Mouse (Mus musculus): ENCODE measurements around the gene Gm20708. TPM values are rescaled to one million over a fixed set of nuclear protein-coding genes. Genes with fewer than 3 reads are reported as not detected.

Gene Gm20708
- total RNA-seq, 1 experiment, result 0.40 TPM

DNA sequence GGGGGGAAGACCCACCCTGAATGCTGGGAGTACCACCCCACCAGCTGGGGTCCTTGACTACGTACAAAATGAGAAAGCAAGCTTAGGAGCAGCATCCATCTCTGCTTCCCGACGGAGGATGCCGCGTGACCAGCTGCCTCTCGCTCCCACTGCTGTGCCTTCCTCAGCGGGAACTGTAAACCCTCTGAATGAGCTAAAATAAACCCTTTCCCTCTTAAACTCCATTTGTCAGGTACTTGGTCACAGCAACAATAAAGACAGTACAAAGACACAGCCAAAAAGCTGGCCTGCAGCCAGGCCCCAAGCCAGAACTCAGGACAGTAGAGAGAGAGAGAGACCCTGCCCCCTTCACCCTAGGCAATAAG, 39.8 kb upstream of the Gm20708 start:
- H3K27ac ChIP-seq (ENCODE audit: insufficient read depth, low read depth, low read length, poor library complexity, severe bottlenecking), result no peak overlapping the region
- no peak for DNase-seq (ENCODE audit: low read depth, low spot score)
- in situ Hi-C loops (cut with MboI; ENCODE audit: low sequenced_read_pairs in 2 of 2, unreplicated experiment in 2 of 2), result no loop called here
- H3K4me3 ChIP-seq (ENCODE audit: insufficient read depth in 1 of 2, low read depth in 1 of 2, low read length in 2 of 2, poor library complexity in 1 of 2, severe bottlenecking in 1 of 2), result no peak overlapping the region
- no peak overlapping the region for H3K9ac ChIP-seq (ENCODE audit: insufficient read depth, low read depth, low read length, poor library complexity, severe bottlenecking)
- TF ChIP-seq CHD2 (IDR thresholded peaks at IDR 0.05; ENCODE audit: low read depth, low read length) (no peak), ZNF384 (IDR thresholded peaks at IDR 0.05; ENCODE audit: low read depth, low read length) (no peak), ZC3H11A (IDR thresholded peaks at IDR 0.05; ENCODE audit: borderline replicate concordance, low read depth, low read length) (no peak), MAFK (IDR thresholded peaks at IDR 0.05; ENCODE audit: insufficient read depth, low read depth, low read length) (no peak), HCFC1 (IDR thresholded peaks at IDR 0.05; ENCODE audit: borderline replicate concordance, insufficient read depth, low read length) (no peak)
- H3K36me3 ChIP-seq (ENCODE audit: control insufficient read depth, insufficient read depth, low read length, poor library complexity, severe bottlenecking), result peaks cover 34% of the 10 kb centered on the region; the same call in 1 of the 2 replicates
- no peaks in the 10 kb centered on the region for H3K9me3 ChIP-seq (ENCODE audit: control insufficient read depth, insufficient read depth, low read depth, low read length)
- H3K4me1 ChIP-seq (ENCODE audit: control insufficient read depth in 2 of 2, insufficient read depth in 2 of 2, low read length in 2 of 2, poor library complexity in 1 of 2), result peaks cover 2 to 20% of the 10 kb centered on the region in 2 experiments; a peak in 3 of 4 replicates

DNA sequence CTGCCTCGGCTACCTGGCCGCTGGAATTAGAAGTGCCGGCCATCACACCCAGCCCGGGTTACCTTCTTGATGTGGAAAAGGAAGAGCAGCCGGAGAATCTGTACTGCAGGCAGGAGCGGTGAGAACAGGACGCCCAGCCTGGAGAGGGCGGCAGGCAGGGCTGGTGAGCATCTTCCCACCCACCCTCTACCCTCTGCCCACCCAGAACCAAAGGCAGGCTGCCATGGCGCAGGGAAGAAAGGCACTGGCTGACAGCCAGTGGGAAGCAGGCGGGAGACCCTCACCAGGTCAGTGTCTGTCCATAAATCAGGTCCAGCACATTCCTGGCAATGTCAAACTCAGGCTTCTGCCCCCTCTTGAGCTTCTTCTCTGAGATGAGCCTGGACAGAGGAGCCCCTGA, 39.1 kb upstream of the Gm20708 start:
- TF ChIP-seq ZC3H11A (IDR thresholded peaks at IDR 0.05; ENCODE audit: borderline replicate concordance, low read depth, low read length), result no peak
- Histone ChIP-seq H3K9me3 (ENCODE audit: control insufficient read depth, insufficient read depth, low read depth, low read length) (no peaks in the 10 kb centered on the region), H3K27ac (ENCODE audit: insufficient read depth, low read depth, low read length, poor library complexity, severe bottlenecking) (no peak overlapping the region), H3K36me3 (ENCODE audit: control insufficient read depth, insufficient read depth, low read length, poor library complexity, severe bottlenecking) (peaks cover 34% of the 10 kb centered on the region), H3K4me3 (ENCODE audit: insufficient read depth in 1 of 2, low read depth in 1 of 2, low read length in 2 of 2, poor library complexity in 1 of 2, severe bottlenecking in 1 of 2) (no peak overlapping the region), H3K9ac (ENCODE audit: insufficient read depth, low read depth, low read length, poor library complexity, severe bottlenecking) (no peak overlapping the region), H3K4me1 (ENCODE audit: control insufficient read depth in 2 of 2, insufficient read depth in 2 of 2, low read length in 2 of 2, poor library complexity in 1 of 2) (peaks cover 2 to 13% of the 10 kb centered on the region in 2 experiments; a peak in 3 of 4 replicates)
- no peak for DNase-seq (ENCODE audit: low read depth, low spot score)
- in situ Hi-C loops (cut with MboI; ENCODE audit: low sequenced_read_pairs in 2 of 2, unreplicated experiment in 2 of 2), result no loop called here

- peaks cover 32% of the 10 kb centered on the region for H3K36me3 ChIP-seq (ENCODE audit: control insufficient read depth, insufficient read depth, low read length, poor library complexity, severe bottlenecking)
- TF ChIP-seq MAFK (IDR thresholded peaks at IDR 0.05; ENCODE audit: insufficient read depth, low read depth, low read length), result no peak
- TF ChIP-seq ZC3H11A (IDR thresholded peaks at IDR 0.05; ENCODE audit: borderline replicate concordance, low read depth, low read length), result no peak
- TF ChIP-seq HCFC1 (IDR thresholded peaks at IDR 0.05; ENCODE audit: borderline replicate concordance, insufficient read depth, low read length), result no peak
- no peak for TF ChIP-seq CHD2 (IDR thresholded peaks at IDR 0.05; ENCODE audit: low read depth, low read length)
- no peak for TF ChIP-seq ZNF384 (IDR thresholded peaks at IDR 0.05; ENCODE audit: low read depth, low read length)
Observed at GRCm38 (mm10) chr11:117772352-117772751, 37.1 kb upstream of the Gm20708 start.

DNA sequence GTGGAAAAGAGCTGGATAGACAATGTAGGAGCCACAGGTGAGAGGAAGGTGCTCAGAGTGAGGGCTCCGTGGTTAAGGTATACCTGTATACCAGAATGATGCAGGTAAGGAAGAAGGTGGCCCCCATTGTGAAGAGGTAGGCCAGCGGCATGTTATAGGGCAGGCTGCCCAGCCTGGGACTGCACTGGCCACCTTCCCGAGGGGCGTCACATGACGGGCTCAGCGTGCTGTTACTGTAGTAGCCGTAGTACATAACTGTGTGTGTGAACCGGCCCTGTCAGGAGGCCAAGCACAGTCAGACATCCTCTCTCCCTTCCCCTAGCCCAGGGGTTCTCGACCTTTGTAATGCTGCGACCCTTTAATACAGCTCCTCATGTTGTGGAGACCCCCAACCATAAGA, 34.5 kb upstream of the Gm20708 start:
- Histone ChIP-seq H3K9ac (ENCODE audit: insufficient read depth, low read depth, low read length, poor library complexity, severe bottlenecking) (no peak overlapping the region), H3K9me3 (ENCODE audit: control insufficient read depth, insufficient read depth, low read depth, low read length) (no peaks in the 10 kb centered on the region), H3K27ac (ENCODE audit: insufficient read depth, low read depth, low read length, poor library complexity, severe bottlenecking) (no peak overlapping the region), H3K4me1 (ENCODE audit: control insufficient read depth in 2 of 2, insufficient read depth in 2 of 2, low read length in 2 of 2, poor library complexity in 1 of 2) (peaks cover 0 to 10% of the 10 kb centered on the region in 2 experiments; a peak in 2 of 4 replicates), H3K36me3 (ENCODE audit: control insufficient read depth, insufficient read depth, low read length, poor library complexity, severe bottlenecking) (peaks cover 36% of the 10 kb centered on the region), H3K4me3 (ENCODE audit: insufficient read depth in 1 of 2, low read depth in 1 of 2, low read length in 2 of 2, poor library complexity in 1 of 2, severe bottlenecking in 1 of 2) (no peak overlapping the region)
- DNase-seq (ENCODE audit: low read depth, low spot score), result no peak
- TF ChIP-seq HCFC1 (IDR thresholded peaks at IDR 0.05; ENCODE audit: borderline replicate concordance, insufficient read depth, low read length) (no peak), CHD2 (IDR thresholded peaks at IDR 0.05; ENCODE audit: low read depth, low read length) (no peak), ZC3H11A (IDR thresholded peaks at IDR 0.05; ENCODE audit: borderline replicate concordance, low read depth, low read length) (no peak), ZNF384 (IDR thresholded peaks at IDR 0.05; ENCODE audit: low read depth, low read length) (no peak), MAFK (IDR thresholded peaks at IDR 0.05; ENCODE audit: insufficient read depth, low read depth, low read length) (no peak)
- in situ Hi-C loops (cut with MboI; ENCODE audit: low sequenced_read_pairs in 2 of 2, unreplicated experiment in 2 of 2), result no loop called here

More at GRCm38 (mm10) chr11:117772352-117772751, 37.1 kb upstream of the Gm20708 start:
- peaks cover 2 to 9% of the 10 kb centered on the region in 2 experiments; a peak in 2 of 4 replicates for H3K4me1 ChIP-seq (ENCODE audit: control insufficient read depth in 2 of 2, insufficient read depth in 2 of 2, low read length in 2 of 2, poor library complexity in 1 of 2)
- H3K4me3 ChIP-seq (ENCODE audit: insufficient read depth in 1 of 2, low read depth in 1 of 2, low read length in 2 of 2, poor library complexity in 1 of 2, severe bottlenecking in 1 of 2), result no peak overlapping the region
- in situ Hi-C loops (cut with MboI; ENCODE audit: low sequenced_read_pairs in 2 of 2, unreplicated experiment in 2 of 2), result no loop called here
- DNase-seq (ENCODE audit: low read depth, low spot score), result no peak
- no peaks in the 10 kb centered on the region for H3K9me3 ChIP-seq (ENCODE audit: control insufficient read depth, insufficient read depth, low read depth, low read length)
- no peak overlapping the region for H3K9ac ChIP-seq (ENCODE audit: insufficient read depth, low read depth, low read length, poor library complexity, severe bottlenecking)
- H3K27ac ChIP-seq (ENCODE audit: insufficient read depth, low read depth, low read length, poor library complexity, severe bottlenecking), result no peak overlapping the region

- H3K27ac ChIP-seq (ENCODE audit: insufficient read depth, low read depth, low read length, poor library complexity, severe bottlenecking), result no peak overlapping the region
- H3K36me3 ChIP-seq (ENCODE audit: control insufficient read depth, insufficient read depth, low read length, poor library complexity, severe bottlenecking), result peaks cover 36% of the 10 kb centered on the region
- no peak for DNase-seq (ENCODE audit: low read depth, low spot score)
- H3K9me3 ChIP-seq (ENCODE audit: control insufficient read depth, insufficient read depth, low read depth, low read length), result no peaks in the 10 kb centered on the region
- peaks cover 0 to 8% of the 10 kb centered on the region in 2 experiments; a peak in 2 of 4 replicates for H3K4me1 ChIP-seq (ENCODE audit: control insufficient read depth in 2 of 2, insufficient read depth in 2 of 2, low read length in 2 of 2, poor library complexity in 1 of 2)
- no peak for TF ChIP-seq ZNF384 (IDR thresholded peaks at IDR 0.05; ENCODE audit: low read depth, low read length)
- no peak for TF ChIP-seq CHD2 (IDR thresholded peaks at IDR 0.05; ENCODE audit: low read depth, low read length)
- no peak for TF ChIP-seq MAFK (IDR thresholded peaks at IDR 0.05; ENCODE audit: insufficient read depth, low read depth, low read length)
- TF ChIP-seq HCFC1 (IDR thresholded peaks at IDR 0.05; ENCODE audit: borderline replicate concordance, insufficient read depth, low read length), result no peak
- TF ChIP-seq ZC3H11A (IDR thresholded peaks at IDR 0.05; ENCODE audit: borderline replicate concordance, low read depth, low read length), result no peak
- in situ Hi-C loops (cut with MboI; ENCODE audit: low sequenced_read_pairs in 2 of 2, unreplicated experiment in 2 of 2), result no loop called here
- H3K9ac ChIP-seq (ENCODE audit: insufficient read depth, low read depth, low read length, poor library complexity, severe bottlenecking), result no peak overlapping the region
- no peak overlapping the region for H3K4me3 ChIP-seq (ENCODE audit: insufficient read depth in 1 of 2, low read depth in 1 of 2, low read length in 2 of 2, poor library complexity in 1 of 2, severe bottlenecking in 1 of 2)
Observed at GRCm38 (mm10) chr11:117775540-117775939, 33.9 kb upstream of the Gm20708 start.

Measured in ES-E14 (cell line).